In genomic region chr6:116405243-116405642, GRCm38 (mm10) we compare ENCODE assay signal across 15 mouse cellular contexts. TPM values are rescaled to one million over a fixed set of nuclear protein-coding genes. Genes with fewer than 3 reads are reported as not detected.
A peak's percentile ranks its signal among the peaks of the same experiment; 100 is the strongest.
DNase-seq lines count a peak whose midpoint lies in the region; ATAC-seq and TF ChIP-seq lines count a peak whose summit lies in the region.
"Had no signal": no experiment of that assay in that cellular context is flagged by ENCODE, and none has a peak within 500 bp of the region (broad histone marks: within the 10 kb centered on the region; RNA-seq: fewer than 3 reads in every experiment).

No protein-coding gene starts in this region.

- peaks cover 20% of the 10 kb centered on the region for H3K36me3 ChIP-seq in limb, embryonic 13.5 days
- H3K36me3 ChIP-seq in neural tube, embryonic 11.5 days (ENCODE audit: control insufficient read depth, insufficient read depth, low read length), result peaks cover 2% of the 10 kb centered on the region; the same call in 1 of the 2 replicates

- H3K27ac ChIP-seq in layer of hippocampus, adult 2 months, result 0 out of 2 replicates have a peak overlapping the region, but pooled peaks have one; percentile 6
- no peak overlapping the region for H3K27ac ChIP-seq in limb, embryonic 13.5 days
- peak overlapping the region; percentile 53; the same call in 1 of the 2 replicates for H3K27ac ChIP-seq in neural tube, embryonic 11.5 days (ENCODE audit: low read depth, low read length)
- H3K27ac ChIP-seq: embryonic facial prominence, embryonic 15.5 days; kidney, postnatal 0 days; liver, embryonic 13.5 days had no signal

- ATAC-seq in limb, embryonic 13.5 days (ENCODE audit: low FRiP score, low read depth), result peak; percentile 51; the same call in 1 of the 2 replicates
- peak; percentile 65 for ATAC-seq in neural tube, embryonic 11.5 days (ENCODE audit: insufficient read depth, low FRiP score, low TSS enrichment)
- ATAC-seq in inflammation-experienced regulatory T-cells, adult 6 months, result no peak
- no peak for ATAC-seq in granulocyte monocyte progenitor cell, adult 5-6 weeks (replicated peaks; ENCODE audit: poor library complexity, severe bottlenecking)
- ATAC-seq: CD4-positive, CD25-positive, alpha-beta regulatory T cell, adult 4 months had no signal

- no peaks in the 10 kb centered on the region for H3K4me1 ChIP-seq in limb, embryonic 13.5 days
- 0 out of 2 replicates have a peak, but pooled peaks cover 6% of the 10 kb centered on the region for H3K4me1 ChIP-seq in neural tube, embryonic 11.5 days (ENCODE audit: control insufficient read depth, insufficient read depth, low read length)
- H3K4me1 ChIP-seq: embryonic facial prominence, embryonic 15.5 days; liver, embryonic 13.5 days had no signal

- TF ChIP-seq CTCF in layer of hippocampus, adult 2 months (conservative IDR thresholded peaks at IDR 0.05), result no peak

- no peak overlapping the region for H3K9ac ChIP-seq in limb, embryonic 13.5 days
- H3K9ac ChIP-seq in neural tube, embryonic 11.5 days (ENCODE audit: low read length), result no peak overlapping the region
- H3K9ac ChIP-seq: embryonic facial prominence, embryonic 15.5 days; liver, embryonic 13.5 days had no signal

- no peaks in the 10 kb centered on the region for H3K27me3 ChIP-seq in limb, embryonic 13.5 days
- no peaks in the 10 kb centered on the region for H3K27me3 ChIP-seq in neural tube, embryonic 11.5 days (ENCODE audit: control insufficient read depth, insufficient read depth, low read length)
- H3K27me3 ChIP-seq: embryonic facial prominence, embryonic 15.5 days; liver, embryonic 13.5 days had no signal

- 88% methylated on average over 9 of the region's 9 CpGs for WGBS in limb, embryonic 13.5 days
- WGBS in neural tube, embryonic 11.5 days, result 57% methylated on average over 9 of the region's 9 CpGs

- H3K9me3 ChIP-seq in limb, embryonic 13.5 days, result no peaks in the 10 kb centered on the region
- H3K9me3 ChIP-seq in neural tube, embryonic 11.5 days (ENCODE audit: control insufficient read depth, low read length), result no peaks in the 10 kb centered on the region
- H3K9me3 ChIP-seq: embryonic facial prominence, embryonic 15.5 days; liver, embryonic 13.5 days had no signal

- no peak overlapping the region for H3K4me2 ChIP-seq in limb, embryonic 13.5 days (replicated peaks)
- H3K4me2 ChIP-seq in neural tube, embryonic 11.5 days (ENCODE audit: low read depth), result no peak overlapping the region
- H3K4me2 ChIP-seq: embryonic facial prominence, embryonic 15.5 days; heart, embryonic 11.5 days; liver, embryonic 13.5 days had no signal

- no peak overlapping the region for H3K4me3 ChIP-seq in layer of hippocampus, adult 2 months
- H3K4me3 ChIP-seq in limb, embryonic 13.5 days, result no peak overlapping the region
- no peak overlapping the region for H3K4me3 ChIP-seq in neural tube, embryonic 11.5 days (ENCODE audit: low read depth, low read length)
- H3K4me3 ChIP-seq: embryonic facial prominence, embryonic 15.5 days; liver, embryonic 13.5 days had no signal

- no peak for DNase-seq in layer of hippocampus, adult 2 months (ENCODE audit: low spot score in 2 of 2)
- no peak for DNase-seq in layer of hippocampus, postnatal 36 days
- DNase-seq in embryo, embryonic 11 days, result peak; percentile 42
- DNase-seq in neural tube, embryonic 11.5 days (ENCODE audit: low spot score), result peak; percentile 58
- no peak for DNase-seq in cerebellum, postnatal 4 days (ENCODE audit: low spot score in 2 of 2)
- DNase-seq: liver, embryonic 13.5 days; lung, postnatal 36 days; spleen, adult 18-20 months had no signal

RNA-seq across cellular contexts. Expression of gene Alox5, which starts 55.7 kb away (rescaled TPM):
- 1 to 10 TPM in 1 of 2 experiments, under 1 TPM in 1; 0.77 to 1.0 TPM for total RNA-seq in layer of hippocampus, adult 2 months (2021)
- 1 to 10 TPM; 1.4 to 1.7 TPM for total RNA-seq in layer of hippocampus, postnatal 36 days (2021)
- 0.89 and 1.7 TPM in 2 replicates for polyA plus RNA-seq in limb, embryonic 13.5 days (2015; fragmentation: Nextera tagmentation; extraction: Ambion mirVana)
- polyA plus RNA-seq in neural tube, embryonic 11.5 days (2014; fragmentation: Nextera tagmentation; extraction: Ambion mirVana), result 1.0 and 2.3 TPM in 2 replicates
- polyA plus RNA-seq in inflammation-experienced regulatory T-cells, adult 6 months (2017; shearing (Covaris generic)), result not detected
- 6.6 and 13.3 TPM in 2 replicates for total RNA-seq in granulocyte monocyte progenitor cell, adult 5-6 weeks (2014; fragmentation: Nextera tagmentation)
- total RNA-seq in granulocyte monocyte progenitor cell, adult 5-6 weeks (2017), result 6.2 and 15.6 TPM in 2 replicates
- polyA plus RNA-seq: CD4-positive, CD25-positive, alpha-beta regulatory T cell, adult 4 months had no signal

Comparison
In these comparisons a context has a peak if more than half of its experiments do, and no peak if none do; other contexts are left out.
1. DNase-seq: peak in embryo, embryonic 11 days (single experiment) and neural tube, embryonic 11.5 days (single experiment); none in layer of hippocampus, adult 2 months (0 of 2), layer of hippocampus, postnatal 36 days (0 of 2) and cerebellum, postnatal 4 days (0 of 2).
2. ATAC-seq: peak in limb, embryonic 13.5 days (single experiment) and neural tube, embryonic 11.5 days (single experiment); none in inflammation-experienced regulatory T-cells, adult 6 months (single experiment) and granulocyte monocyte progenitor cell, adult 5-6 weeks (single experiment).